Mouse (Mus musculus) C2C12 (cell line): ENCODE results near the gene Tmem131l. TPM values are rescaled to one million over a fixed set of nuclear protein-coding genes. Genes with fewer than 3 reads are reported as not detected.

Source experiments
- H3K27me3 ChIP-seq: one replicate; pipeline ENCODE4 v1.6.1; 2011; ENCODE audit not compliant: control insufficient read depth, insufficient read depth, insufficient read length
- H3K36me3 ChIP-seq: one replicate; pipeline ENCODE4 v1.6.1; 2011; ENCODE audit not compliant: control insufficient read depth, insufficient read depth
- H3K4me3 ChIP-seq: one replicate; pipeline ENCODE4 v1.5.1; 2011; ENCODE audit warnings: mild to moderate bottlenecking, control low read depth; ENCODE audit not compliant: poor library complexity, insufficient read depth, severe bottlenecking
- H3K79me2 ChIP-seq: one replicate; pipeline ENCODE4 v1.6.1; 2011; ENCODE audit not compliant: control insufficient read depth, insufficient read depth
- H3K79me3 ChIP-seq: one replicate; pipeline ENCODE4 v1.6.1; 2011; ENCODE audit warnings: low read depth, control low read depth
- H3ac ChIP-seq: one replicate; pipeline ENCODE3; 2011; ENCODE audit warnings: low read depth; ENCODE audit not compliant: control insufficient read depth, insufficient read length
- CEBPB ChIP-seq: IDR thresholded peaks from one replicate; pipeline ENCODE4 v1.6.1; 2011; ENCODE audit warnings: low read depth, mild to moderate bottlenecking, control low read depth, moderate library complexity
- CTCF ChIP-seq: IDR thresholded peaks from one replicate; pipeline ENCODE4 v1.5.1; 2011; ENCODE audit not compliant: control insufficient read depth, insufficient read depth, insufficient read length
- FOSL1 ChIP-seq: IDR thresholded peaks from one replicate; pipeline ENCODE4 v1.8.0; 2011; ENCODE audit warnings: mild to moderate bottlenecking, low read length; ENCODE audit not compliant: poor library complexity, insufficient read depth, severe bottlenecking
- MAX ChIP-seq: IDR thresholded peaks from one replicate; pipeline ENCODE4 v1.6.1; 2011; ENCODE audit warnings: mild to moderate bottlenecking, control low read depth
- MYOD1 ChIP-seq: IDR thresholded peaks from one replicate; pipeline ENCODE4 v1.6.1; 2011; ENCODE audit warnings: low read depth; ENCODE audit not compliant: control insufficient read depth, insufficient read length
- MYOG ChIP-seq: IDR thresholded peaks from one replicate; pipeline ENCODE4 v1.6.1; 2011; ENCODE audit not compliant: control insufficient read depth, insufficient read length; ENCODE audit errors: extremely low read depth
- USF1 ChIP-seq: IDR thresholded peaks from one replicate; pipeline ENCODE4 v1.6.1; 2011; ENCODE audit warnings: low read depth, mild to moderate bottlenecking, control low read depth, moderate library complexity
- polyA plus RNA-seq: library from polyadenylated mRNA; unstranded; fragments of >200 nt; fragmentation: generic; extraction: Trizol; gene quantifications from one replicate; pipeline ENCODE4 v1.2.1, GENCODE M21; 2012; ENCODE audit warnings: missing spikeins

The Tmem131l gene
- polyA plus RNA-seq, 1 experiment: 10.4 TPM

- H3K79me2 ChIP-seq: no peaks in the 10 kb centered on the region
- no peak overlapping the region for H3K4me3 ChIP-seq
- TF ChIP-seq USF1: no peak
- TF ChIP-seq FOSL1: no peak
- TF ChIP-seq CTCF: no peak
- TF ChIP-seq MAX: no peak
- no peak for TF ChIP-seq CEBPB
- TF ChIP-seq MYOG: no peak
- no peak for TF ChIP-seq MYOD1
- no peaks in the 10 kb centered on the region for H3K79me3 ChIP-seq
- no peak overlapping the region for H3ac ChIP-seq
- peaks cover 6% of the 10 kb centered on the region for H3K36me3 ChIP-seq
- H3K27me3 ChIP-seq: no peaks in the 10 kb centered on the region
These were observed 129.3 kb downstream of the Tmem131l start for GRCm38 (mm10) chr3:83910707-83911106.

- TF ChIP-seq CEBPB: no peak
- no peak for TF ChIP-seq FOSL1
- Histone ChIP-seq H3K36me3 (no peaks in the 10 kb centered on the region), H3K27me3 (no peaks in the 10 kb centered on the region), H3K79me2 (no peaks in the 10 kb centered on the region), H3ac (no peak overlapping the region), H3K79me3 (no peaks in the 10 kb centered on the region), H3K4me3 (no peak overlapping the region)
These were observed 133.8 kb downstream of the Tmem131l start for GRCm38 (mm10) chr3:83906185-83906584.

GRCm38 (mm10) chr3:83905161-83905560, 134.8 kb downstream of the Tmem131l start:
- Histone ChIP-seq H3K79me2 (no peaks in the 10 kb centered on the region), H3K36me3 (peaks cover 4% of the 10 kb centered on the region), H3ac (no peak overlapping the region), H3K27me3 (no peaks in the 10 kb centered on the region), H3K79me3 (no peaks in the 10 kb centered on the region), H3K4me3 (no peak overlapping the region)
- TF ChIP-seq CTCF (no peak), MYOG (no peak), USF1 (no peak), FOSL1 (no peak), CEBPB (no peak), MAX (no peak), MYOD1 (no peak)

- Histone ChIP-seq H3K4me3 (no peak overlapping the region), H3K79me3 (no peaks in the 10 kb centered on the region), H3ac (no peak overlapping the region), H3K27me3 (no peaks in the 10 kb centered on the region), H3K79me2 (no peaks in the 10 kb centered on the region), H3K36me3 (peaks cover 8% of the 10 kb centered on the region)
- TF ChIP-seq FOSL1 (no peak), USF1 (no peak), CEBPB (no peak), MYOG (no peak)
These were observed 135.6 kb downstream of the Tmem131l start for GRCm38 (mm10) chr3:83904176-83904958.

- Histone ChIP-seq H3ac (no peak overlapping the region), H3K4me3 (no peak overlapping the region), H3K36me3 (peaks cover 8% of the 10 kb centered on the region), H3K79me3 (no peaks in the 10 kb centered on the region), H3K79me2 (no peaks in the 10 kb centered on the region), H3K27me3 (no peaks in the 10 kb centered on the region)
- TF ChIP-seq MYOG: no peak
- no peak for TF ChIP-seq MAX
- TF ChIP-seq CTCF: no peak
- no peak for TF ChIP-seq USF1
- TF ChIP-seq FOSL1: no peak
- no peak for TF ChIP-seq CEBPB
- TF ChIP-seq MYOD1: no peak
These were observed 137.0 kb downstream of the Tmem131l start for GRCm38 (mm10) chr3:83902943-83903342.

DNA sequence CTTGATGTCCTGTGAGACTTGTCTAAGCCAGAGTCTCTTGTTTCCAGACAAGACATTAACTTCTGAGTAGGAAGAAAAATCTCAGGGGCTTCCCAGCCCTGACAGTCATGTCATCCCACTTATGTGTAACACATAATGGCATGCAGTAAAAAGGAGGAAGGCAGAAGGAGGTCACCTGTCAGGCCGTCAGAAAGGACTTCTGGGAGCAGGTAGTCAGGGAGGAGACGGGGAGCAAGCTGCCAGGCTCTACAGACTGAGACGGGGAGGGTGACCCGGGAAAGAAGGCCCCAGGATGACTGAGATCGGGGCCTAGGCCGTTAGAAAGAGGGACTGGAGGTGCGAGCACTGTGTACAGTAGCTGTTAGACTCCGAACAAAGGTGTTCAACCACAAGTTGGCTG, 137.5 kb downstream of the Tmem131l start:
- peaks cover 10% of the 10 kb centered on the region for H3K36me3 ChIP-seq
- no peak overlapping the region for H3ac ChIP-seq
- TF ChIP-seq MYOD1: no peak
- no peaks in the 10 kb centered on the region for H3K79me3 ChIP-seq
- H3K79me2 ChIP-seq: no peaks in the 10 kb centered on the region
- H3K27me3 ChIP-seq: no peaks in the 10 kb centered on the region
- H3K4me3 ChIP-seq: no peak overlapping the region
